Mouse (Mus musculus): ENCODE data around the gene Gpr15. TPM values are rescaled to one million over a fixed set of nuclear protein-coding genes. Genes with fewer than 3 reads are reported as not detected.

Gpr15 gene
- total RNA-seq, 2 experiments from 2014 or later, result not detected

- DNase-seq (ENCODE audit: low spot score in 2 of 2), result no peak
Measured at GRCm38 (mm10) chr16:58672396-58672795, 46.5 kb downstream of the Gpr15 start.

GRCm38 (mm10) chr16:58671212-58671985, 47.5 kb downstream of the Gpr15 start:
- DNase-seq (ENCODE audit: low spot score in 2 of 2), result no peak

- DNase-seq (ENCODE audit: low spot score in 2 of 2), result no peak
Measured at GRCm38 (mm10) chr16:58670643-58671042, 48.2 kb downstream of the Gpr15 start.

DNA sequence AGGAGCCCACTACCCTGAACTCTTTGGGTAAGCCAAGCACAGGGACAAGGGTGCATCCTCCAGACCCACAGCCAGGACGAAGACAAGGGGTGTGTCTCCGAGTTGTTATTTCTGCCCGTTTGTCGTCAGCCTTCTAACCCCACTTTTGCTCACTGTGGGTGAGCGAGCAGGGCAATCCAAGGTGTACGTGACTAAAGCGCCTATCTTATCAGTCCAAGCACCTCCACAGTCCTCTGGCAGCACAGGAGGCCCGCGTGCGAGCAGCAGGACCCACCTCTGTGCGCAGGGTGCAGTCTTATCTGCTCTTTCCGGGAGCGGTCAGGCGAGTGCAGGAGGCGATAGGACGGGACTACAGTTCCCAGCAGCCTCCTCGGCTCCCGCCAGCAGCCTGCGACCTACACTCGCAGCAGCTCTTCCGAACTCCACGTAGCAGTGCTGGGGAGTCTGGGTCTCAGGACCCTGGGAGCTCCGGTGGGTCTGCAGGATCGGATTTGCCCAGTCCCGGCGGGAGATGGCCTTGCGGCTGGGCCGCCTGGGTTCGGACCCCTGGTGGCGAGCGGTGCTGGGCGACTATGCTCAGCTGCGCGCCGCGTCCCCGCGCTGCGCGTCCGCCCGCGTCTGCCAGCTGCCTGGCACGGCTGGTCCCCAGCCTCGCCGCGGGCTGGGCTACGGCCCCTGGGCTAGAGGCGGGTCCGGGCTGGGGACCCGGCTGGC, 48.8 kb downstream of the Gpr15 start, which contains the start of gene Cpox:
TSS of gene Cpox (plus strand) at position 376 of the 714 bp plus-strand sequence.
- peak; percentile 84 to 90 for DNase-seq (ENCODE audit: low spot score in 2 of 2)

- DNase-seq (ENCODE audit: low spot score in 2 of 2), result no peak
Measured at GRCm38 (mm10) chr16:58669264-58669663, 49.6 kb downstream of the Gpr15 start.

GRCm38 (mm10) chr16:58668586-58668985, 50.3 kb downstream of the Gpr15 start:
- no peak for DNase-seq (ENCODE audit: low spot score in 2 of 2)

Small RNA genes within 50 kb of the gene (microRNA-seq; reads per million reads assigned to microRNA genes)
- 0 reads per million in 2 experiments for gene Gm27564

Other genes starting within 250 kb of the Gpr15 start
- 10 to 100 TPM; 13.8 to 14.1 TPM for gene St3gal6, start 194.8 kb downstream of the Gpr15 start, total RNA-seq (2021)
- not detected for gene Gm813, start 102.1 kb downstream of the Gpr15 start, total RNA-seq (2021)
- not detected for gene E330017A01Rik, start 80.3 kb downstream of the Gpr15 start, total RNA-seq (2021)
- gene Cpox, start 48.8 kb downstream of the Gpr15 start, total RNA-seq (2021), result 10 to 100 TPM; 51.6 to 52.7 TPM
- 100 to 1,000 TPM in 1 of 2 experiments, 10 to 100 TPM in 1; 95.5 to 101 TPM for gene Cldnd1, start 8.8 kb upstream of the Gpr15 start, total RNA-seq (2021)
- not detected for gene Olfr172, start 44.1 kb upstream of the Gpr15 start, total RNA-seq (2021)
- not detected for gene Olfr173, start 81.2 kb upstream of the Gpr15 start, total RNA-seq (2021)
- gene Olfr175-ps1, start 107.7 kb upstream of the Gpr15 start, total RNA-seq (2021), result not detected
- gene Olfr177, start 155.7 kb upstream of the Gpr15 start, total RNA-seq (2021), result not detected
- not detected for gene Olfr178, start 173.0 kb upstream of the Gpr15 start, total RNA-seq (2021)
- not detected for gene Olfr181, start 209.7 kb upstream of the Gpr15 start, total RNA-seq (2021)
- not detected for gene Olfr180, start 210.3 kb upstream of the Gpr15 start, total RNA-seq (2021)

Data from layer of hippocampus, adult 18-20 months (tissue).